Mouse (Mus musculus): ENCODE measurements around the gene Sf3a2. TPM values are rescaled to one million over a fixed set of nuclear protein-coding genes. Genes with fewer than 3 reads are reported as not detected.
"Not testable (repeated sequence)": the region's sequence is repeated elsewhere in the genome, so short reads cannot be mapped to it uniquely, and the experiment has no call there.

Gene Sf3a2
- polyA plus RNA-seq, 1 experiment: 15.3 TPM

GRCm38 (mm10) chr10:80821991-80822390 is 24.0 kb downstream of the Sf3a2 start:
- Histone ChIP-seq H3K4me1 (ENCODE audit: control insufficient read depth, insufficient read depth, insufficient read length, low read length) (no peaks in the 10 kb centered on the region), H3K4me3 (ENCODE audit: insufficient read depth, low read depth, low read length) (no peak overlapping the region), H3K27ac (replicated peaks; ENCODE audit: low read depth, low read length) (no peak overlapping the region)

GRCm38 (mm10) chr10:80822528-80822927 is 24.5 kb downstream of the Sf3a2 start:
- Histone ChIP-seq H3K4me1 (ENCODE audit: control insufficient read depth, insufficient read depth, insufficient read length, low read length) (no peaks in the 10 kb centered on the region), H3K4me3 (ENCODE audit: insufficient read depth, low read depth, low read length) (no peak overlapping the region), H3K27ac (replicated peaks; ENCODE audit: low read depth, low read length) (no peak overlapping the region)

GRCm38 (mm10) chr10:80823316-80823715 is 25.3 kb downstream of the Sf3a2 start:
- no peaks in the 10 kb centered on the region; the same call in 1 of the 2 replicates for H3K4me1 ChIP-seq (ENCODE audit: control insufficient read depth, insufficient read depth, insufficient read length, low read length)
- no peak overlapping the region for H3K27ac ChIP-seq (replicated peaks; ENCODE audit: low read depth, low read length)
- H3K4me3 ChIP-seq (ENCODE audit: insufficient read depth, low read depth, low read length): no peak overlapping the region

- peak overlapping the region; percentile 19 for H3K27ac ChIP-seq (replicated peaks; ENCODE audit: low read depth, low read length)
- H3K4me1 ChIP-seq (ENCODE audit: control insufficient read depth, insufficient read depth, insufficient read length, low read length): no peaks in the 10 kb centered on the region; the same call in 1 of the 2 replicates
- no peak overlapping the region for H3K4me3 ChIP-seq (ENCODE audit: insufficient read depth, low read depth, low read length)
Measured at GRCm38 (mm10) chr10:80823847-80824643, 26.0 kb downstream of the Sf3a2 start.

- H3K27ac ChIP-seq (replicated peaks; ENCODE audit: low read depth, low read length): 0 out of 2 replicates have a peak overlapping the region, but pooled peaks have one; percentile 19
Measured at GRCm38 (mm10) chr10:80824827-80825226, 26.8 kb downstream of the Sf3a2 start.

GRCm38 (mm10) chr10:80826151-80827062 is 28.4 kb downstream of the Sf3a2 start, which contains the start of gene Oaz1:
Gene Oaz1, plus strand, starts transcription at chr10:80826656.
- Histone ChIP-seq H3K4me3 (ENCODE audit: insufficient read depth, low read depth, low read length) (peak within 1 kb of the TSS; percentile 98), H3K27ac (replicated peaks; ENCODE audit: low read depth, low read length) (peak within 1 kb of the TSS; percentile 92), H3K4me1 (ENCODE audit: control insufficient read depth, insufficient read depth, insufficient read length, low read length) (no peaks in the 10 kb centered on the region; the same call in 1 of the 2 replicates)

More at GRCm38 (mm10) chr10:80824827-80825226, 26.8 kb downstream of the Sf3a2 start:
- Histone ChIP-seq H3K4me3 (ENCODE audit: insufficient read depth, low read depth, low read length) (no peak overlapping the region), H3K4me1 (ENCODE audit: control insufficient read depth, insufficient read depth, insufficient read length, low read length) (no peaks in the 10 kb centered on the region; the same call in 1 of the 2 replicates)

GRCm38 (mm10) chr10:80827063-80827869 is 29.3 kb downstream of the Sf3a2 start:
- Histone ChIP-seq H3K27ac (replicated peaks; ENCODE audit: low read depth, low read length) (no peak overlapping the region), H3K4me3 (ENCODE audit: insufficient read depth, low read depth, low read length) (peak overlapping the region; percentile 98), H3K4me1 (ENCODE audit: control insufficient read depth, insufficient read depth, insufficient read length, low read length) (no peaks in the 10 kb centered on the region; the same call in 1 of the 2 replicates)

- H3K4me3 ChIP-seq (ENCODE audit: insufficient read depth, low read depth, low read length): peak overlapping the region; percentile 98
- H3K27ac ChIP-seq (replicated peaks; ENCODE audit: low read depth, low read length): no peak overlapping the region
- H3K4me1 ChIP-seq (ENCODE audit: control insufficient read depth, insufficient read depth, insufficient read length, low read length): no peaks in the 10 kb centered on the region; the same call in 1 of the 2 replicates
Measured at GRCm38 (mm10) chr10:80827870-80828420, 29.9 kb downstream of the Sf3a2 start.

- not testable (repeated sequence) for H3K4me1 ChIP-seq (ENCODE audit: control insufficient read depth, insufficient read depth, insufficient read length, low read length); H3K27ac ChIP-seq (replicated peaks; ENCODE audit: low read depth, low read length)
- H3K4me3 ChIP-seq (ENCODE audit: insufficient read depth, low read depth, low read length): peak overlapping the region; percentile 98
Measured at GRCm38 (mm10) chr10:80828587-80828986, 30.6 kb downstream of the Sf3a2 start.

GRCm38 (mm10) chr10:80829359-80830278 is 31.6 kb downstream of the Sf3a2 start:
- H3K4me3 ChIP-seq (ENCODE audit: insufficient read depth, low read depth, low read length): no peak overlapping the region
- H3K4me1 ChIP-seq (ENCODE audit: control insufficient read depth, insufficient read depth, insufficient read length, low read length): no peaks in the 10 kb centered on the region; the same call in 1 of the 2 replicates
- no peak overlapping the region for H3K27ac ChIP-seq (replicated peaks; ENCODE audit: low read depth, low read length)

GRCm38 (mm10) chr10:80831136-80831535 is 33.1 kb downstream of the Sf3a2 start:
- no peak overlapping the region for H3K27ac ChIP-seq (replicated peaks; ENCODE audit: low read depth, low read length)
- no peak overlapping the region for H3K4me3 ChIP-seq (ENCODE audit: insufficient read depth, low read depth, low read length)

GRCm38 (mm10) chr10:80832818-80833217 is 34.8 kb downstream of the Sf3a2 start:
- no peak overlapping the region for H3K4me3 ChIP-seq (ENCODE audit: insufficient read depth, low read depth, low read length)
- no peak overlapping the region for H3K27ac ChIP-seq (replicated peaks; ENCODE audit: low read depth, low read length)
- H3K4me1 ChIP-seq (ENCODE audit: control insufficient read depth, insufficient read depth, insufficient read length, low read length): no peaks in the 10 kb centered on the region; the same call in 1 of the 2 replicates

More at GRCm38 (mm10) chr10:80831136-80831535, 33.1 kb downstream of the Sf3a2 start:
- no peaks in the 10 kb centered on the region; the same call in 1 of the 2 replicates for H3K4me1 ChIP-seq (ENCODE audit: control insufficient read depth, insufficient read depth, insufficient read length, low read length)

GRCm38 (mm10) chr10:80835617-80836016 is 37.6 kb downstream of the Sf3a2 start:
- H3K27ac ChIP-seq (replicated peaks; ENCODE audit: low read depth, low read length): no peak overlapping the region
- no peaks in the 10 kb centered on the region for H3K4me1 ChIP-seq (ENCODE audit: control insufficient read depth, insufficient read depth, insufficient read length, low read length)
- H3K4me3 ChIP-seq (ENCODE audit: insufficient read depth, low read depth, low read length): no peak overlapping the region

Data from brown adipose tissue, adult 24 weeks (tissue).